Mouse (Mus musculus) intestine, embryonic 15.5 days (tissue): Measurements from ENCODE around the gene Amd1. TPM values are rescaled to one million over a fixed set of nuclear protein-coding genes. Genes with fewer than 3 reads are reported as not detected.

Source experiments
- polyA plus RNA-seq: library from polyadenylated mRNA; unstranded; fragments of >200 nt; fragmentation: Nextera tagmentation; extraction: Ambion mirVana; gene quantifications from 2 replicates; pipeline ENCODE4 v1.2.1, GENCODE M21; 2015

Gene Amd1
- polyA plus RNA-seq, 1 experiment from 2014 or later: 60.4 TPM

Other genes with a start within 250 kb of the Amd1 start
- gene Slc16a10, start 159.9 kb downstream of the Amd1 start, polyA plus RNA-seq: 36.1 and 37.4 TPM in 2 replicates
- gene Rpf2, start 55.1 kb downstream of the Amd1 start, polyA plus RNA-seq: 65.4 and 74.7 TPM in 2 replicates
- 80.8 and 88.9 TPM in 2 replicates for gene Gtf3c6, start 44.1 kb downstream of the Amd1 start, polyA plus RNA-seq
- 5.9 and 6.3 TPM in 2 replicates for gene Cdk19, start 37.4 kb upstream of the Amd1 start, polyA plus RNA-seq